Comparison of ENCODE assay signal across 22 mouse cellular contexts in the genomic region with DNA sequence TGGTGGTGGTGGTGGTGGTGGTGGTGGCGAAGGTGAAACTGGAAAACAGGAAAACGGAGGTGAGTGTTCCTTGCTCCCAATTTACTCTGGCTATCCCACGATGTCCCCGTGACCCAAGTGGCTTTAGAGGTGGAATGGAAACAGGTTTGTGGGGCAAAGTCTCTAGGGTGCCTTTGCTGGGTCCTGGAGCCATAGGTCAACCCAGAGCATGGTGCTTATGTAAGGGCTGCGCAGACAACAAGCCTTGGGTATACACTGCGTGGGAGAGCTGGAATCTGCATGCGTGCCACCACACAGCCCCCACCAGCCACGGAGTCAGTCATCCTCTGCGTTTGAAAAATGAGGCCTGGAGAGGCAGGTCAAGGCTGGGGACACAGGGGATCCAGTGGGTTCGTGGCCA. TPM values are rescaled to one million over a fixed set of nuclear protein-coding genes. Genes with fewer than 3 reads are reported as not detected.
DNase-seq lines count a peak whose midpoint lies in the region; ATAC-seq and TF ChIP-seq lines count a peak whose summit lies in the region.
"Had no signal": no experiment of that assay in that cellular context is flagged by ENCODE, and none has a peak within 500 bp of the region (broad histone marks: within the 10 kb centered on the region; RNA-seq: fewer than 3 reads in every experiment).

No protein-coding gene starts in this region.

- peak; percentile 41; the same call in 1 of the 2 replicates for TF ChIP-seq EP300 in liver, postnatal 0 days (IDR thresholded peaks at IDR 0.05; ENCODE audit: low read depth)

- no peaks in the 10 kb centered on the region for H3K27me3 ChIP-seq in kidney, adult 2 months (replicated peaks; ENCODE audit: control insufficient read depth, insufficient read depth, low read length)
- no peaks in the 10 kb centered on the region for H3K27me3 ChIP-seq in kidney, embryonic 15.5 days
- no peaks in the 10 kb centered on the region for H3K27me3 ChIP-seq in liver, adult 2 months (ENCODE audit: control insufficient read depth, insufficient read depth, low read length)
- no peaks in the 10 kb centered on the region for H3K27me3 ChIP-seq in liver, embryonic 11.5 days (replicated peaks; ENCODE audit: control insufficient read depth, insufficient read depth, low read length)
- no peaks in the 10 kb centered on the region for H3K27me3 ChIP-seq in liver, embryonic 13.5 days
- no peaks in the 10 kb centered on the region for H3K27me3 ChIP-seq in liver, postnatal 0 days (ENCODE audit: insufficient read depth, low read length)
- H3K27me3 ChIP-seq: embryonic facial prominence, embryonic 12.5 days; forebrain, embryonic 15.5 days had no signal

- no peaks in the 10 kb centered on the region; the same call in 1 of the 2 replicates for H3K4me1 ChIP-seq in kidney, adult 2 months (ENCODE audit: control insufficient read depth, insufficient read depth, low read length)
- no peaks in the 10 kb centered on the region for H3K4me1 ChIP-seq in kidney, embryonic 15.5 days
- H3K4me1 ChIP-seq in liver, adult 2 months (ENCODE audit: control insufficient read depth, insufficient read depth, low read length), result peaks cover 8% of the 10 kb centered on the region
- no peaks in the 10 kb centered on the region for H3K4me1 ChIP-seq in liver, embryonic 11.5 days (replicated peaks; ENCODE audit: control insufficient read depth, insufficient read depth, low read length)
- H3K4me1 ChIP-seq in liver, embryonic 13.5 days (replicated peaks), result peaks cover 25% of the 10 kb centered on the region
- peaks cover 22% of the 10 kb centered on the region for H3K4me1 ChIP-seq in liver, postnatal 0 days (ENCODE audit: insufficient read depth)
- H3K4me1 ChIP-seq: forebrain, embryonic 15.5 days; heart, embryonic 13.5 days had no signal

- peak; percentile 72 for DNase-seq in kidney, adult 2 months
- peak; percentile 58 for DNase-seq in liver, adult 2 months (ENCODE audit: extremely low read depth, low read depth, low spot score)
- DNase-seq in liver, embryonic 11.5 days (ENCODE audit: low spot score), result no peak
- DNase-seq in liver, embryonic 13.5 days, result no peak
- peak; percentile 34 for DNase-seq in liver, postnatal 0 days
- DNase-seq in urinary bladder, adult 2 months (ENCODE audit: low spot score), result no peak
- no peak for DNase-seq in ovary, postnatal 10 days (ENCODE audit: low spot score)
- DNase-seq: adrenal gland, adult 8-10 months; adrenal gland, postnatal 36 days; cerebellum, adult 11 months; cerebellum, adult 8-10 months; cerebellum, postnatal 25 days; gastrocnemius, postnatal 36 days; heart, adult 11 months; heart, postnatal 36 days had no signal

- H3K4me3 ChIP-seq in kidney, adult 2 months (ENCODE audit: insufficient read depth, low read depth, low read length), result no peak overlapping the region
- H3K4me3 ChIP-seq in kidney, embryonic 15.5 days (replicated peaks), result no peak overlapping the region
- H3K4me3 ChIP-seq in liver, adult 2 months (ENCODE audit: insufficient read depth, low read depth, low read length), result no peak overlapping the region
- no peak overlapping the region for H3K4me3 ChIP-seq in liver, embryonic 11.5 days (ENCODE audit: low read depth, low read length)
- H3K4me3 ChIP-seq in liver, embryonic 13.5 days (replicated peaks), result no peak overlapping the region
- no peak overlapping the region for H3K4me3 ChIP-seq in liver, postnatal 0 days (ENCODE audit: low read depth, low read length)
- H3K4me3 ChIP-seq: embryonic facial prominence, embryonic 12.5 days; forebrain, embryonic 15.5 days; heart, embryonic 13.5 days had no signal

- no peak for ATAC-seq in kidney, embryonic 15.5 days (replicated peaks; ENCODE audit: low FRiP score)
- ATAC-seq in liver, embryonic 11.5 days (replicated peaks; ENCODE audit: low FRiP score), result no peak
- ATAC-seq in liver, embryonic 13.5 days (ENCODE audit: low read depth), result peak; percentile 57
- ATAC-seq in liver, postnatal 0 days, result peak; percentile 81
- ATAC-seq: forebrain, embryonic 15.5 days had no signal

- WGBS in kidney, adult 2 months, result 71% methylated on average over 10 of the region's 10 CpGs
- WGBS in kidney, embryonic 15.5 days, result 78% methylated on average over 10 of the region's 10 CpGs
- 27% methylated on average over 10 of the region's 10 CpGs for WGBS in liver, adult 2 months
- WGBS in liver, embryonic 11.5 days, result 78% methylated on average over 10 of the region's 10 CpGs
- WGBS in liver, embryonic 13.5 days (ENCODE audit: insufficient replicate concordance), result 53% methylated on average over 10 of the region's 10 CpGs
- 60% methylated on average over 10 of the region's 10 CpGs for WGBS in liver, postnatal 0 days (ENCODE audit: insufficient replicate concordance)

- H3K9me3 ChIP-seq in kidney, embryonic 15.5 days (replicated peaks), result no peaks in the 10 kb centered on the region
- no peaks in the 10 kb centered on the region for H3K9me3 ChIP-seq in liver, embryonic 11.5 days (ENCODE audit: control insufficient read depth, low read length)
- no peaks in the 10 kb centered on the region for H3K9me3 ChIP-seq in liver, embryonic 13.5 days (replicated peaks)
- H3K9me3 ChIP-seq in liver, postnatal 0 days (ENCODE audit: low read length), result no peaks in the 10 kb centered on the region
- H3K9me3 ChIP-seq: embryonic facial prominence, embryonic 12.5 days; forebrain, embryonic 15.5 days; heart, embryonic 13.5 days had no signal

- TF ChIP-seq CTCF in kidney, adult 2 months (conservative IDR thresholded peaks at IDR 0.05; ENCODE audit: insufficient read depth, insufficient read length, low read depth, low read length), result no peak
- TF ChIP-seq CTCF in liver, adult 2 months (IDR thresholded peaks at IDR 0.05; ENCODE audit: low read depth, low read length), result no peak
- no peak for TF ChIP-seq CTCF in liver, postnatal 0 days (IDR thresholded peaks at IDR 0.05; ENCODE audit: low read depth)

- no peaks in the 10 kb centered on the region for H3K36me3 ChIP-seq in kidney, adult 2 months (ENCODE audit: control insufficient read depth, insufficient read depth, low read length)
- H3K36me3 ChIP-seq in kidney, embryonic 15.5 days, result no peaks in the 10 kb centered on the region
- H3K36me3 ChIP-seq in liver, adult 2 months (ENCODE audit: control insufficient read depth, insufficient read depth, low read length), result no peaks in the 10 kb centered on the region
- H3K36me3 ChIP-seq in liver, embryonic 11.5 days (ENCODE audit: control insufficient read depth, insufficient read depth, low read length), result no peaks in the 10 kb centered on the region
- H3K36me3 ChIP-seq in liver, embryonic 13.5 days, result no peaks in the 10 kb centered on the region
- H3K36me3 ChIP-seq in liver, postnatal 0 days (replicated peaks; ENCODE audit: insufficient read depth, low read length), result no peaks in the 10 kb centered on the region
- H3K36me3 ChIP-seq: embryonic facial prominence, embryonic 12.5 days; forebrain, embryonic 15.5 days; G1E; heart, embryonic 13.5 days had no signal

- H3K27ac ChIP-seq in kidney, adult 2 months (ENCODE audit: insufficient read depth, low read depth, low read length), result no peak overlapping the region
- H3K27ac ChIP-seq in kidney, embryonic 15.5 days, result no peak overlapping the region
- H3K27ac ChIP-seq in liver, adult 2 months (replicated peaks; ENCODE audit: insufficient read depth, low read depth, low read length), result no peak overlapping the region
- H3K27ac ChIP-seq in liver, embryonic 11.5 days (ENCODE audit: low read depth, low read length), result no peak overlapping the region
- no peak overlapping the region for H3K27ac ChIP-seq in liver, embryonic 13.5 days
- peak overlapping the region; percentile 34; the same call in 1 of the 2 replicates for H3K27ac ChIP-seq in liver, postnatal 0 days (ENCODE audit: low read depth)
- H3K27ac ChIP-seq: embryonic facial prominence, embryonic 12.5 days; forebrain, embryonic 15.5 days; heart, embryonic 13.5 days had no signal

- H3K9ac ChIP-seq in kidney, embryonic 15.5 days, result no peak overlapping the region
- H3K9ac ChIP-seq in liver, adult 2 months (ENCODE audit: low read depth, low read length), result no peak overlapping the region
- no peak overlapping the region for H3K9ac ChIP-seq in liver, embryonic 11.5 days (ENCODE audit: low read depth, low read length)
- no peak overlapping the region for H3K9ac ChIP-seq in liver, embryonic 13.5 days
- H3K9ac ChIP-seq in liver, postnatal 0 days (replicated peaks), result no peak overlapping the region
- H3K9ac ChIP-seq: embryonic facial prominence, embryonic 12.5 days; forebrain, embryonic 15.5 days; heart, embryonic 13.5 days had no signal

- no peaks in the 10 kb centered on the region for H3K79me2 ChIP-seq in liver, adult 2 months (ENCODE audit: control insufficient read depth, insufficient read depth, low read length)

- TF ChIP-seq POLR2A in kidney, adult 2 months (IDR thresholded peaks at IDR 0.05; ENCODE audit: low read depth, low read length), result no peak
- TF ChIP-seq POLR2A in liver, adult 2 months (IDR thresholded peaks at IDR 0.05; ENCODE audit: extremely low read depth, insufficient read depth, low read length), result no peak

- no peak overlapping the region for H3K4me2 ChIP-seq in kidney, embryonic 15.5 days
- H3K4me2 ChIP-seq in liver, embryonic 11.5 days, result no peak overlapping the region
- H3K4me2 ChIP-seq in liver, embryonic 13.5 days, result no peak overlapping the region
- H3K4me2 ChIP-seq in liver, postnatal 0 days (ENCODE audit: low read depth, low read length), result no peak overlapping the region
- H3K4me2 ChIP-seq: embryonic facial prominence, embryonic 12.5 days; forebrain, embryonic 15.5 days; heart, embryonic 13.5 days had no signal

RNA-seq across cellular contexts. Expression of gene Slc13a3, which starts 33.4 kb away (rescaled TPM):
- polyA plus RNA-seq in kidney, adult 2 months (2012; rRNA removed), result 584 and 709 TPM in 2 replicates
- polyA plus RNA-seq in kidney, embryonic 15.5 days (2015; fragmentation: Nextera tagmentation; extraction: Ambion mirVana), result 2.6 and 3.4 TPM in 2 replicates
- total RNA-seq in liver, adult 2 months (2014; rRNA removed), result 8.2 and 8.3 TPM in 2 replicates
- polyA plus RNA-seq in liver, adult 2 months (2012; rRNA removed), result 16.1 and 28.1 TPM in 2 replicates
- polyA plus RNA-seq in liver, embryonic 11.5 days (2014; fragmentation: Nextera tagmentation; extraction: Ambion mirVana), result 2.9 and 4.0 TPM in 2 replicates
- 4.4 and 4.9 TPM in 2 replicates for polyA plus RNA-seq in liver, embryonic 13.5 days (2015; fragmentation: Nextera tagmentation; extraction: Ambion mirVana)
- polyA plus RNA-seq in liver, postnatal 0 days (2015; fragmentation: Nextera tagmentation; extraction: Ambion mirVana), result 46.2 and 49.5 TPM in 2 replicates
- 0.47 and 0.62 TPM in 2 replicates for polyA plus RNA-seq in urinary bladder, adult 2 months (2012; rRNA removed)
- polyA plus RNA-seq: G1E had no signal

RNA-seq across cellular contexts. Expression of gene Ocstamp, which starts 39.4 kb away (rescaled TPM):
- 0.09 and 0.11 TPM in 2 replicates for polyA plus RNA-seq in kidney, adult 2 months (2012; rRNA removed)
- 0.16 and 0.69 TPM in 2 replicates for polyA plus RNA-seq in kidney, embryonic 15.5 days (2015; fragmentation: Nextera tagmentation; extraction: Ambion mirVana)
- 0.07 and 0.28 TPM in 2 replicates for total RNA-seq in liver, adult 2 months (2014; rRNA removed)
- 0.81 and 0.83 TPM in 2 replicates for polyA plus RNA-seq in liver, adult 2 months (2012; rRNA removed)
- polyA plus RNA-seq in liver, embryonic 11.5 days (2014; fragmentation: Nextera tagmentation; extraction: Ambion mirVana), result 2.2 and 2.5 TPM in 2 replicates
- 2.0 and 2.2 TPM in 2 replicates for polyA plus RNA-seq in liver, embryonic 13.5 days (2015; fragmentation: Nextera tagmentation; extraction: Ambion mirVana)
- 8.1 and 13.0 TPM in 2 replicates for polyA plus RNA-seq in liver, postnatal 0 days (2015; fragmentation: Nextera tagmentation; extraction: Ambion mirVana)
- polyA plus RNA-seq in urinary bladder, adult 2 months (2012; rRNA removed), result 0.01 and 0.03 TPM in 2 replicates
- total RNA-seq: heart, postnatal 36 days had no signal
- polyA plus RNA-seq: brain, embryonic 14.5 days; cortical plate, adult 2 months; forebrain, embryonic 15.5 days; G1E; heart, embryonic 13.5 days had no signal

RNA-seq across cellular contexts. Expression of gene Zfp334, which starts 51.6 kb away (rescaled TPM):
- 1.1 and 1.2 TPM in 2 replicates for polyA plus RNA-seq in kidney, adult 2 months (2012; rRNA removed)
- polyA plus RNA-seq in kidney, embryonic 15.5 days (2015; fragmentation: Nextera tagmentation; extraction: Ambion mirVana), result 7.7 and 9.1 TPM in 2 replicates
- 0.65 and 0.74 TPM in 2 replicates for total RNA-seq in liver, adult 2 months (2014; rRNA removed)
- 0.46 and 0.50 TPM in 2 replicates for polyA plus RNA-seq in liver, adult 2 months (2012; rRNA removed)
- polyA plus RNA-seq in liver, embryonic 11.5 days (2014; fragmentation: Nextera tagmentation; extraction: Ambion mirVana), result 5.9 and 6.1 TPM in 2 replicates
- polyA plus RNA-seq in liver, embryonic 13.5 days (2015; fragmentation: Nextera tagmentation; extraction: Ambion mirVana), result 0.97 and 1.0 TPM in 2 replicates
- polyA plus RNA-seq in liver, postnatal 0 days (2015; fragmentation: Nextera tagmentation; extraction: Ambion mirVana), result 1.2 and 1.5 TPM in 2 replicates
- 2.7 and 3.4 TPM in 2 replicates for polyA plus RNA-seq in urinary bladder, adult 2 months (2012; rRNA removed)
- polyA plus RNA-seq: G1E had no signal

RNA-seq across cellular contexts. Expression of gene Trp53rka, which starts 53.5 kb away (rescaled TPM):
- polyA plus RNA-seq in kidney, adult 2 months (2012; rRNA removed), result 15.5 and 16.3 TPM in 2 replicates
- polyA plus RNA-seq in kidney, embryonic 15.5 days (2015; fragmentation: Nextera tagmentation; extraction: Ambion mirVana), result 36.3 and 37.2 TPM in 2 replicates
- 4.1 and 5.6 TPM in 2 replicates for total RNA-seq in liver, adult 2 months (2014; rRNA removed)
- 9.3 and 11.3 TPM in 2 replicates for polyA plus RNA-seq in liver, adult 2 months (2012; rRNA removed)
- polyA plus RNA-seq in liver, embryonic 11.5 days (2014; fragmentation: Nextera tagmentation; extraction: Ambion mirVana), result 28.8 and 31.4 TPM in 2 replicates
- polyA plus RNA-seq in liver, embryonic 13.5 days (2015; fragmentation: Nextera tagmentation; extraction: Ambion mirVana), result 12.1 and 12.9 TPM in 2 replicates
- polyA plus RNA-seq in liver, postnatal 0 days (2015; fragmentation: Nextera tagmentation; extraction: Ambion mirVana), result 8.8 and 9.1 TPM in 2 replicates
- polyA plus RNA-seq in urinary bladder, adult 2 months (2012; rRNA removed), result 17.6 and 19.6 TPM in 2 replicates

Comparison
In these comparisons a context has a peak if more than half of its experiments do, and no peak if none do; other contexts are left out.
1. DNase-seq: peak in kidney, adult 2 months (single experiment), liver, adult 2 months (single experiment) and liver, postnatal 0 days (single experiment); none in liver, embryonic 11.5 days (single experiment), liver, embryonic 13.5 days (single experiment), urinary bladder, adult 2 months (single experiment) and ovary, postnatal 10 days (single experiment).
2. ATAC-seq: peak in liver, embryonic 13.5 days (single experiment) and liver, postnatal 0 days (single experiment); none in kidney, embryonic 15.5 days (single experiment) and liver, embryonic 11.5 days (single experiment).
3. RNA of gene Slc13a3, which starts 33.4 kb away (polyA plus RNA-seq): 584 to 709 TPM in kidney, adult 2 months; 46.2 to 49.5 TPM in liver, postnatal 0 days, 16.1 to 28.1 TPM in liver, adult 2 months, 4.4 to 4.9 TPM in liver, embryonic 13.5 days, 2.6 to 3.4 TPM in kidney, embryonic 15.5 days, 2.9 to 4.0 TPM in liver, embryonic 11.5 days and 0.47 to 0.62 TPM in urinary bladder, adult 2 months; every median in the first group is over 10 times any median in the second.